Mouse (Mus musculus) MEL (cell line): Measurements from ENCODE around the gene Glra3.

Source experiments
- CTCF ChIP-seq, 3 experiments: IDR thresholded peaks in 2 of 3; conservative IDR thresholded peaks in 1 of 3; 2 replicates each; pipeline ENCODE4 v1.5.1; 2011 to 2012; ENCODE audit warnings: low read length in 3 of 3, low read depth in 2 of 3, mild to moderate bottlenecking in 2 of 3, improper control_type of control experiment in 1 of 3, inconsistent platforms in 1 of 3, mixed read lengths in 1 of 3, moderate library complexity in 1 of 3; ENCODE audit not compliant: control insufficient read depth in 1 of 3, insufficient read depth in 1 of 3, poor library complexity in 1 of 3, severe bottlenecking in 1 of 3
- GABPA ChIP-seq: IDR thresholded peaks from 2 replicates; pipeline ENCODE4 v1.6.1; 2012; ENCODE audit warnings: low read depth, mild to moderate bottlenecking, inconsistent platforms, low read length, improper control_type of control experiment, moderate library complexity
- KAT2A ChIP-seq: conservative IDR thresholded peaks from 2 replicates; pipeline ENCODE4 v1.6.1; 2012; ENCODE audit warnings: low read depth, low read length, improper control_type of control experiment, inconsistent platforms
- MAX ChIP-seq: IDR thresholded peaks from 2 replicates; pipeline ENCODE4 v1.6.1; 2011; ENCODE audit warnings: low read length, improper control_type of control experiment
- POLR2AphosphoS2 ChIP-seq: IDR thresholded peaks from 2 replicates; pipeline ENCODE4 v1.6.1; 2011; ENCODE audit warnings: low read length, improper control_type of control experiment
- POLR2AphosphoS5 ChIP-seq: IDR thresholded peaks from 2 replicates; pipeline ENCODE4 v1.6.1; 2012; ENCODE audit warnings: low read depth, borderline replicate concordance, mild to moderate bottlenecking, inconsistent platforms, low read length, moderate library complexity, mixed read lengths
- USF2 ChIP-seq, 2 experiments: IDR thresholded peaks; 2 replicates each; pipeline ENCODE4 v1.6.1; 2011 to 2012; ENCODE audit warnings: improper control_type of control experiment in 2 of 2, low read length in 2 of 2, borderline replicate concordance in 1 of 2, inconsistent platforms in 1 of 2, low read depth in 1 of 2, mild to moderate bottlenecking in 1 of 2; ENCODE audit not compliant: insufficient read depth in 1 of 2

GRCm38 (mm10) chr8:55906848-55907247 lies 33.4 kb upstream of the Glra3 start, which contains the start of gene Adam29:
- TF ChIP-seq USF2 (IDR thresholded peaks at IDR 0.05; ENCODE audit: borderline replicate concordance in 1 of 2, insufficient read depth in 1 of 2, low read depth in 1 of 2, low read length in 2 of 2) (no peak), CTCF (IDR thresholded peaks at IDR 0.05 in 2 of 3, conservative IDR thresholded peaks at IDR 0.05 in 1 of 3; ENCODE audit: control insufficient read depth in 1 of 3, insufficient read depth in 1 of 3, low read depth in 2 of 3, low read length in 3 of 3, poor library complexity in 1 of 3, severe bottlenecking in 1 of 3) (no peak), KAT2A (no peak), MAX (no peak), GABPA (no peak), POLR2AphosphoS2 (no peak), POLR2AphosphoS5 (no peak)
